Mouse (Mus musculus) brain, embryonic 14.5 days (tissue): Measurements from ENCODE around the gene Gm8765. TPM values are rescaled to one million over a fixed set of nuclear protein-coding genes. Genes with fewer than 3 reads are reported as not detected.
"Not testable (repeated sequence)": the region's sequence is repeated elsewhere in the genome, so short reads cannot be mapped to it uniquely, and the experiment has no call there.

Experiments used
- DNase-seq: peaks from one replicate; pipeline ENCODE4 v3.0.0-alpha.2; 2011; ENCODE audit warnings: low read depth
- CTCF ChIP-seq: fragments of 200-500 bp; IDR thresholded peaks from 2 replicates; pipeline ENCODE4 v1.5.1; 2012; ENCODE audit warnings: inconsistent platforms, mild to moderate bottlenecking, moderate library complexity, borderline replicate concordance; ENCODE audit not compliant: insufficient read depth, insufficient read length; ENCODE audit errors: extremely low read depth
- POLR2A ChIP-seq: fragments of 200-500 bp; IDR thresholded peaks from 2 replicates; pipeline ENCODE4 v1.6.1; 2012; ENCODE audit warnings: mild to moderate bottlenecking, inconsistent platforms, borderline replicate concordance; ENCODE audit not compliant: poor library complexity, insufficient read depth, insufficient read length, severe bottlenecking; ENCODE audit errors: extremely low read depth
- polyA plus RNA-seq: library from polyadenylated mRNA; depleted of rRNA; stranded (reverse); fragments of >200 nt; gene quantifications from 2 replicates; pipeline ENCODE4 v1.2.3, GENCODE M21; 2012; rRNA removed

The Gm8765 gene
- not detected in 2 replicates for polyA plus RNA-seq

GRCm38 (mm10) chr13:50698012-50698411, at the start of gene Gm8765:
Gene Gm8765, plus strand, starts transcription at chr13:50698312.
- not testable (repeated sequence) for DNase-seq

GRCm38 (mm10) chr13:50648771-50649170, 49.3 kb upstream of the Gm8765 start:
- not testable (repeated sequence) for DNase-seq

GRCm38 (mm10) chr13:50750282-50750681, 52.2 kb downstream of the Gm8765 start:
- DNase-seq: not testable (repeated sequence)

GRCm38 (mm10) chr13:50751732-50752131, 53.6 kb downstream of the Gm8765 start:
- DNase-seq: no peak
- TF ChIP-seq CTCF (no peak), POLR2A (no peak)

- not testable (repeated sequence) for DNase-seq
Measured at GRCm38 (mm10) chr13:50752961-50753360, 54.8 kb downstream of the Gm8765 start.

Other genes with a start within 250 kb of the Gm8765 start
- not detected in 2 replicates for gene Nutm2, start 231.0 kb upstream of the Gm8765 start, polyA plus RNA-seq
- gene Gm904, start 55.1 kb upstream of the Gm8765 start, polyA plus RNA-seq: not detected in 2 replicates